ENCODE assay signal across 12 mouse cellular contexts in genomic region chr5:68048783-68049182, GRCm38 (mm10). TPM values are rescaled to one million over a fixed set of nuclear protein-coding genes. Genes with fewer than 3 reads are reported as not detected.
DNase-seq lines count a peak whose midpoint lies in the region; ATAC-seq lines count a peak whose summit lies in the region.
"Had no signal": no experiment of that assay in that cellular context is flagged by ENCODE, and none has a peak within 500 bp of the region (broad histone marks: within the 10 kb centered on the region; RNA-seq: fewer than 3 reads in every experiment).

No protein-coding gene starts in this region.

- WGBS in midbrain, embryonic 10.5 days = 63% methylated on average over 4 of the region's 4 CpGs
- 54% methylated on average over 4 of the region's 4 CpGs for WGBS in midbrain, embryonic 13.5 days

- no peak overlapping the region for H3K4me3 ChIP-seq in midbrain, embryonic 10.5 days
- H3K4me3 ChIP-seq in midbrain, embryonic 13.5 days (replicated peaks) = no peak overlapping the region
- H3K4me3 ChIP-seq: forebrain, embryonic 15.5 days; liver, embryonic 13.5 days had no signal

- H3K4me2 ChIP-seq in midbrain, embryonic 13.5 days (replicated peaks) = no peak overlapping the region
- H3K4me2 ChIP-seq: forebrain, embryonic 15.5 days; liver, embryonic 13.5 days had no signal

- peaks cover 41% of the 10 kb centered on the region for H3K4me1 ChIP-seq in midbrain, embryonic 10.5 days
- H3K4me1 ChIP-seq in midbrain, embryonic 13.5 days (replicated peaks) = peaks cover 15% of the 10 kb centered on the region
- H3K4me1 ChIP-seq: forebrain, embryonic 15.5 days had no signal

- ATAC-seq in midbrain, embryonic 13.5 days = no peak
- peak; percentile 59; the same call in 1 of the 2 replicates for ATAC-seq in monocyte, adult 5-6 weeks (replicated peaks; ENCODE audit: insufficient number of reproducible peaks, low FRiP score, low TSS enrichment, poor library complexity, severe bottlenecking)
- no peak for ATAC-seq in inflammation-experienced regulatory T-cells, adult 6 months
- ATAC-seq: forebrain, embryonic 15.5 days had no signal

- H3K9me3 ChIP-seq in midbrain, embryonic 10.5 days (replicated peaks) = no peaks in the 10 kb centered on the region
- no peaks in the 10 kb centered on the region for H3K9me3 ChIP-seq in midbrain, embryonic 13.5 days
- H3K9me3 ChIP-seq: forebrain, embryonic 15.5 days; liver, embryonic 13.5 days had no signal

- no peaks in the 10 kb centered on the region for H3K36me3 ChIP-seq in midbrain, embryonic 10.5 days
- no peaks in the 10 kb centered on the region for H3K36me3 ChIP-seq in midbrain, embryonic 13.5 days
- H3K36me3 ChIP-seq: forebrain, embryonic 15.5 days; liver, embryonic 13.5 days had no signal

- peak overlapping the region; percentile 70 for H3K27ac ChIP-seq in midbrain, embryonic 10.5 days (replicated peaks)
- H3K27ac ChIP-seq in midbrain, embryonic 13.5 days = no peak overlapping the region
- H3K27ac ChIP-seq: forebrain, embryonic 15.5 days; liver, embryonic 13.5 days had no signal

- no peak overlapping the region for H3K9ac ChIP-seq in midbrain, embryonic 13.5 days (replicated peaks)
- H3K9ac ChIP-seq: forebrain, embryonic 15.5 days; liver, embryonic 13.5 days had no signal

- peak; percentile 2 for DNase-seq in heart, adult 8-10 months (ENCODE audit: low spot score)
- no peak for DNase-seq in heart, adult 11 months
- no peak for DNase-seq in midbrain, embryonic 10.5 days (ENCODE audit: low spot score)
- peak; percentile 87 to 88 for DNase-seq in cerebellum, postnatal 25 days
- no peak for DNase-seq in left cerebral cortex, adult 8-10 months (ENCODE audit: low spot score in 2 of 2)
- DNase-seq: liver, embryonic 13.5 days; thymus, adult 2 months had no signal

- H3K27me3 ChIP-seq in midbrain, embryonic 10.5 days (ENCODE audit: low read depth, poor library complexity, severe bottlenecking) = no peaks in the 10 kb centered on the region
- H3K27me3 ChIP-seq in midbrain, embryonic 13.5 days = no peaks in the 10 kb centered on the region
- H3K27me3 ChIP-seq: forebrain, embryonic 15.5 days; liver, embryonic 13.5 days had no signal

RNA-seq across cellular contexts. Expression of gene Grxcr1, which starts 17.1 kb away (rescaled TPM):
- total RNA-seq in heart, adult 8-10 months (2022) = not detected
- not detected in 2 replicates for polyA plus RNA-seq in midbrain, embryonic 10.5 days (2016; fragmentation: Nextera tagmentation; extraction: Ambion mirVana)
- polyA plus RNA-seq in midbrain, embryonic 13.5 days (2015; fragmentation: Nextera tagmentation; extraction: Ambion mirVana) = not detected in 2 replicates
- not detected in 3 replicates for total RNA-seq in monocyte, adult 5-6 weeks (2017)
- not detected for polyA plus RNA-seq in inflammation-experienced regulatory T-cells, adult 6 months (2017; shearing (Covaris generic))
- not detected for total RNA-seq in left cerebral cortex, adult 8-10 months (2022)
- polyA plus RNA-seq: forebrain, embryonic 15.5 days; intestine, embryonic 14.5 days; liver, embryonic 13.5 days; thymus, adult 2 months had no signal

Comparison
In these comparisons a context has a peak if more than half of its experiments do, and no peak if none do; other contexts are left out.
1. DNase-seq: peak in heart, adult 8-10 months (single experiment) and cerebellum, postnatal 25 days (2 of 2); none in heart, adult 11 months (single experiment), midbrain, embryonic 10.5 days (single experiment) and left cerebral cortex, adult 8-10 months (0 of 2).